Mouse (Mus musculus) right cerebral cortex, postnatal 36 days (tissue): ENCODE measurements at regions not wholly inside any gene's neighbourhood (a gene's known extent, or its start where the extent isn't known, plus 50 kb on each side); places are given as distances from the start of the nearest gene placed in this dataset.

ENCODE experiments used
- DNase-seq, 2 experiments: peaks; one replicate each; pipeline ENCODE4 v3.0.0; 2022; ENCODE audit warnings: low spot score in 2 of 2, mixed read lengths in 1 of 2

- no peak for DNase-seq
These were observed 80.0 kb upstream of the Nrip1 start for GRCm38 (mm10) chr16:76453457-76454200.

DNA sequence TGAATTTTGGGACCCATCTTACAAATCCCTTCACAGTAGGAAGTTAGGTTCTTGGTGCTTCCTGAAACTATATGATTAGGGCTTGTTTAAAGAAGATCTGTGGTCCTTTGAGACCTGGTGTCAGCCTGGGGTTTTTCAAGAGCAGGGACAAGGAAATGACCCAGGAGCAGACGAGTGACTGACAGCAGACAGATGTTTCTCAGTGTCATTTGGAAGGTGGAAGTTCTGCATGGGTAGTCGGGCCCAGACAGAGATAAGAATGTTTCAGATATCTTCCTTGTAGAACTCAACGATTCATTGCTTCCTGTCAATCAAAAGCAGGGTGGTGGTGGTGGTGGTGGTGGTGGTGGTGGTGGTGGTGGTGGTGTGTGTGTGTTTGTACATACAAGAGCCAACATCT lies 75.1 kb upstream of the Nrip1 start:
- no peak for DNase-seq

GRCm38 (mm10) chr16:76447033-76447432 lies 73.4 kb upstream of the Nrip1 start:
- no peak for DNase-seq

GRCm38 (mm10) chr16:76444668-76445067 lies 71.0 kb upstream of the Nrip1 start:
- no peak for DNase-seq

DNA sequence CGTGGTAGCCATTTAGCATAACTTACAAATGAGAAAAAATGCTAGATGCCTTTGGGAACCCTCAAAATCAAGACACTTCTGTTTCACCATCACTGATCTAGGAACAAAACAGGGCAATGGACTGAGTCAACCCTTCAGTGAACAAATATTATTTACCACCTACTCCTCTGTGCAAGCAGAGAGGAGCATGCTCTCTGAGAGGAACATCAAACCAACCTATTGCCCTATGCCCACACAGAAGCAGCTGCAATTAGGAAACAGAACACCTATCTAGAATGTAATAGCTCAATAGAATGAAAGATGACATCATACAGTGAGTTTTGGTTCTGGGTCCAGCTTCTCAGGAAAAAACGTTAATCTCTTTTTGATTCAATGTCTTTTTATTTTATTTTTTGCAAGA lies 69.0 kb upstream of the Nrip1 start:
- no peak for DNase-seq

- no peak for DNase-seq
These were observed 68.3 kb upstream of the Nrip1 start for GRCm38 (mm10) chr16:76441803-76442448.

DNA sequence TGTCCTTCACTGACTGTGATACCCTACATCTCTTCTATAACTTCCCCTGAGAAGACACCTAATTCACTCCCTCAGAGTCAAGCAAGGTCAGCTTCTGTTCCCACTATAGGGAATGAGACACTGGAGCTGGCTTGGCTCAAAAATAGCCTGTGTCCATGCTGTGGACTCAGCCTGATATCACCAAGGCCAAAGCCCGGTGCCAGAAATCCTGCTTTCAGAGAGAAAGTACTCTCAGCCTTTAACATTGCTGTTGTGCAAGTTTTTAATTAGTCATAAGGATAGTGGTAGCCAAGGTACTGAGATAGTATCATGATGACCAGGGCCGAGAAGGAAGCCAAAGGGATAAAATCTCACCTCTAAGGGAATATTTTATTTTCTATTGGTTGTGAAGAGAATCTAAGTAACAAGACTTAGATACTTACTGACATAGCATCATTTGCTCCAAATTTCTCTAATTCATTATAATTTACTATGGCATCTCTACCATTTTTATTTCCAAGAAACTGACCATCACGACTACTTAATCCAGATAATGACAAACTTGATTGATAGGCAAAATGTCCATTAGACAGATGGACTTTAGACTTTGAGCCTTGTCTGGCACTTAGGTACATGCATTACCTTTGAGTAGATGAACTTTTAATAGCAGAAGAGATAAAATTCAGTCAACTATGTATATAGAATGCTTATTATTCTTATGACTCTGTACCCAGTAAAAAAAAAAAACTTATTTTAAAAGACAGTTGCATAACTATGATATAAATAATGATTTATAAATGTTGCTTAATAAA lies 64.7 kb upstream of the Nrip1 start:
- DNase-seq: no peak

DNA sequence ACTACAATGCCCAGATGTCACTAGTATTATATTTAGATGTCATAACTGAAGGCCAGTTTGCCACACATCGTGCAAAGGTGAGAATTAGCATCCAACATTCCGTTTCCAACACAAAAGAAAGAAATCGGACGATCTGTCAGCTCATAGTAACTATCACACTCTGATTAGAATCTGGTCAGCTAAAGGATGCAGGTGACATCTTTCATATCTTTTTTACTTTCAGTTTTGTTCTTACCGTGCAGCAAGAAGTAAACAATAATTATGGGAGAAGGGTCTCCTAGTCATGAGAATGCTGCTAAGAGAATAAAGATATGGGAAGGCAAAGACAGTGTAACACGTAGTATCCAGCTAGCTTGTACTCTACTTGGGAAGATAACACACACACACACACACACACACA lies 62.7 kb upstream of the Nrip1 start:
- DNase-seq: no peak

DNA sequence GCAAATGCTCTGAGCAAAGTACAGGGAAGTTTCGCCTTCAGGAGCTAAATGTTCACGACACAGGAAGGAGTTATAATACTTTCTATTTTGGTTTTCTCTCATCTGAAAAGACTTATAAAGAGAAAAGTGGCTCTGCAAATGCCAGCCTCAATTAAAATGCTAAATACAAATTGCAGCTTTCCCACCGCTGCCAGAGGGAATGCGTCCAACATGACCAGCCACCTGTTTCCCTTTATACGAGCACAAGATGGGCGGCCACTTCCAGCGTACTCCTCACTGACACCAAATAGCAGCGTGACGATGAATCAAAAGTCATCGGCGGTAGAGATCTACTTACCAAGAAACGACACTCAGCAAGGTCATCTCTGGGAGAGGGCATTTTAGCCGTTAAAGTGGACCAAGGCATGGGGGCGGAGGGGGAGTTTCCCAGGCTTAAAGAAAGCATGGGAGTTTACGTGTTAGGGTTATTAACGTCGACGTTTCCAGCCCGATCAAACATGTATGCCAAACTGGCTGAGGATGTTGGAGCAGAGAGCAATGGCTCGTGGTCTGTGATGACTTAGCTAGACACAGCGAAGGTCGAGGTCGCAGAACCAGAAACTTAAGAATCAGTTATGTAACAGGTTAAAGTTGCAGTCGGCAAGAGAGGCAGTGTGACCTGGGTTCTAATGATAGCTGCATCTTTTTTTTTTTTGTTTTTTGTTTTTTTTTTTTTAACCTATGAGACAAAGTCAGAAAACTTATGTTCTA lies 59.6 kb upstream of the Nrip1 start:
- peak in 1 of 2 experiments; percentile 24 for DNase-seq

- DNase-seq: no peak
These were observed 58.7 kb upstream of the Nrip1 start for GRCm38 (mm10) chr16:76432304-76432703.

DNA sequence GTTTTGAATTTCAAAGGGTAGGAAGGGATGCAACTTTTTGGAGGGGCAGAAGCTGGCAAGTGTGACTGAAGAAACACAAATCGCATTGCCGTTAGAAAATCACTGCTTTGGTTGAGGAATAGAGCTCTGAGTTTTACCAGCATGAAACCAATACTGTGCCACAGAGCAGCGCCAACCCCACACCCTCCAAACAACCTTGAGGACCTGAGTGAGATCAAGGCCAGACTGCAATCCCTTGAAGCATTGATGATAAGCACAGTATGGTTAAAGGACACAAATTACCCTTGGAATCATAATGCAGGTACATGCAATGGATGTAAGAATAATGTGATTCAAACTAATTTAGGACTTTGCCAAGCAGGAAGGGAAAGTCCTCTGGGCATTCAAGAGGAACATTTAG lies 55.5 kb upstream of the Nrip1 start:
- DNase-seq: no peak

GRCm38 (mm10) chr16:76423964-76424363 lies 50.3 kb upstream of the Nrip1 start:
- DNase-seq: no peak
